Mouse (Mus musculus) CD4-positive, CD25-positive, alpha-beta regulatory T cell, adult 2 months (primary cell): ENCODE measurements around the gene Prss57.
"Not testable (repeated sequence)": the region's sequence is repeated elsewhere in the genome, so short reads cannot be mapped to it uniquely, and the experiment has no call there.

Source experiments
- DNase-seq: peaks from one replicate; pipeline ENCODE4 v3.0.0-alpha.2; 2012; ENCODE audit warnings: low read depth, low spot score

The Prss57 gene

DNA sequence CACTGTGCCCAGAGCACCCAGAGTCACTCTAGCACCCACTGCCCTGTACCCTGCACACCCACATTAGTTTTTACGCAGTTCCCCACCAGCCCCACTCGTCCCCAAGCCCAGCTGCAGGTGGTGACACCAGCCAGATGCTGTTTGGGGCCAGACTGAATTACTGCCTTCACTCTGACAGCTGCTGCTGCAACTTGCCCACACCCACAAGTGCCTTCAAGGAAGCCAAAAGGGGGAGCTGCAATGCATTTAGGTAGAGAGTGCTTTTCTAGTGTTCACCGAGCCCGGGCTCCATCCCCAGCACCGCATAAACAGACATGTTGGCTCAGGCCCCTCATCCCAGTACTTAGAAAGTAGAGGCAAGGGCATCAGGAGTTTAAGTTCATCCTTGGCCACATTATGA is 8.8 kb downstream of the Prss57 start:
- DNase-seq: no peak

DNA sequence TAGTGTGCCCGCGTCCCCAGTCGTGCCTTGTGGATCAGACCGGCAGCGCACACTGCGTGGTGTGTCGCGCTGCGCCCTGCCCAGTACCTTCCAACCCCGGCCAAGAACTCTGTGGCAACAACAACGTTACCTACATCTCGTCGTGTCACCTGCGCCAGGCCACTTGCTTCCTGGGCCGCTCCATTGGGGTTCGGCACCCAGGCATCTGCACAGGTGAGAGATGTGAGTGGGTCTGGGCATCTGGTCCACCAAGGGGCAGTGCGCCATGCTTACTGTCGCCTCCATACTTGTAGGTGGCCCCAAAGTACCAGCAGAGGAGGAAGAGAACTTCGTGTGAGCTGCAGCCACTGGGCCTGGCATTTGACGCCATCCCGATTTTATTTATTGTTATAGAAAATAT is 9.6 kb downstream of the Prss57 start:
- DNase-seq: no peak

DNA sequence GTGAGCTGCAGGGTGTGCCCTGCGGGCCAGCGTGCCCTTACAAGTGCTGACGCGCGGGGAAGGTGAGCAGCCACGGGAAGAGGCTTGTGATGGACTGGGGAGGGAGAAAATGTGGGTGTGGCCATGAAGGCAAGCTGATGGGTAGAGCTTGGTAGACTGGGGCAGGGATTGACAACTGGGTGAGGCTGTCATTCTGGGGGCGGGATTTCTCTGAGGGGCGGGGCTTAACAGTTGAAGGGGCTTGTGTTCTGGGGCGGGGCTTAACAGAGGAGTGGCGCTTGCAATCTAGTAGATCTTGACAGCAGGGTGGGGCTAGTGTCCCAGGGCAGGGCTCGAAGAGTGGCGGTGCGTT is 10.1 kb downstream of the Prss57 start:
- DNase-seq: no peak

DNA sequence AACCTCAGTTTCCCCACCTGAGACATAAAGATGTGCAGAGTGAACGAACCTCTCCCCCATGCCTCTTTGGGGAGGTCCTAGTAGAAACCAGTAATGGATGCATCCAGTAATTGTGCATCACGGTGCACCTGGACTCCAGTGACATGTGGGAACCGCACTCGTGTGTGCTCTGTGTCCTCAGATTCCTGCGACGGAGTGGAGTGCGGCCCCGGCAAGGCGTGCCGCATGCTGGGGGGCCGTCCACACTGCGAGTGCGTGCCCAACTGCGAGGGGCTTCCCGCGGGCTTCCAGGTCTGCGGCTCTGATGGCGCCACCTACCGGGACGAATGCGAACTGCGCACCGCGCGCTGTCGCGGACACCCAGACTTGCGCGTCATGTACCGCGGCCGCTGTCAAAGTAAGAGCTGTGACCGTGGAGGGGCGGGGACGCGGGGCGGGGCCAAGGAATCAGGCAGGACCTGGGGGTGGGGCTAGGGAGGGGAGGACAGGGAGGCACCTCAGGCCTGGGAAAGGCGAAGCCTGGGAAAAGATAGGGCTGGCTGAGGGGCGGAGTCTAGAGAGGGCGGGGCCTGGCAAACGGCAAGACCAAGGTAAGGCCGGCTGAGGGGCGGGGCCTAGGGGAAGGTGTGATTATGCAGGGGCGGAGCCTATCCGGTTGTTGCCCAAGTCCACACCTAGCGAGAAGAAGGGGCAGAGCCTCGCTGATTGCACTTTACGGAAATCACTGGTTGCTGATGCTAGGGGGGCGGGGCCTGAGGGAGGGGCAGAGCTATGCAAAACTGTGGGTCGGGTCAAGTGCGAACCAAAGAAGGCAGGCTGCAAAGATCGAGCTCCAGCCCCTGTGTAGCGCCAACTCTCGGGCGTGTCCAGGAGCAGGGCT is 10.7 kb downstream of the Prss57 start:
- DNase-seq: peak; percentile 96

DNA sequence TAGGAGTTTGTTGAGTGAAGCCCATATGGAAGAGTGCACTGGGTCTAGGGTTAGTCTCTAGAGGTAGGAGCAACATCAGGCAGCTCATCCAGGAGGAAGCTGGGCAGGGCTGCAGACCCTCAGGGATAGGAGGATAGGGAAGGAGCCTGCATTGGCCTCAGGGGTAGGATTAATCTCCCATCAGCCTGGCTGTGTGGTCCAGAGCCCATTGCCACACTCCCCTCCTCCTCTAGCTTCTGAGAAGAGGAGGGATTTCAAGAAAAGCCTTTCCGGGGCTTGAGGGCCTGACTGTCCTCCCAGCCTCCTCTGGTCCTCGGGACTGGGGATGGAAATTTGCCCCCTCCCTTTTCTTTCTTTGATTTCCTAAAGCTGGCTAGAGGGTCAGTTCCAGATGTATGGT is 11.6 kb downstream of the Prss57 start:
- no peak for DNase-seq

DNA sequence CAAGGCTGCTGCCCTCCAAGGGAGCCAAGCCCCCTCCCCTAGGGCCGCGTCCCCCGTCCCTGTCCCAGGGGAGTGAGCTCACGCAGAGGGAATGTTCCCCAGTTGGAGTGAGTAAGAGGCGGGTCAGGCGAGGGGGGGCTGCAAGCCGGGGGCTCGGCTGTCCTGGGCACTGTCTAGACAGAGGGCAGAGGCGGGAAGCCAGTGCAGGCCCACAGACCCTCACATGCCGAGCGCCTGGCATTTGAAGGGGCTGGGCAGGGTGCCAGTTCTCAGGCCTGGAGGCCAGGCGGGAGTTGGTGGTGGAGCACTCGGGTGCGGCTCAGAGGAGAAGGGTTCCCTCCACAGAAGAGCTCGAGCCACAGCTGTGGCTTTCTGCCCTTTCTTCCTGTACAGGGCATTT is 12.8 kb downstream of the Prss57 start:
- no peak for DNase-seq

DNA sequence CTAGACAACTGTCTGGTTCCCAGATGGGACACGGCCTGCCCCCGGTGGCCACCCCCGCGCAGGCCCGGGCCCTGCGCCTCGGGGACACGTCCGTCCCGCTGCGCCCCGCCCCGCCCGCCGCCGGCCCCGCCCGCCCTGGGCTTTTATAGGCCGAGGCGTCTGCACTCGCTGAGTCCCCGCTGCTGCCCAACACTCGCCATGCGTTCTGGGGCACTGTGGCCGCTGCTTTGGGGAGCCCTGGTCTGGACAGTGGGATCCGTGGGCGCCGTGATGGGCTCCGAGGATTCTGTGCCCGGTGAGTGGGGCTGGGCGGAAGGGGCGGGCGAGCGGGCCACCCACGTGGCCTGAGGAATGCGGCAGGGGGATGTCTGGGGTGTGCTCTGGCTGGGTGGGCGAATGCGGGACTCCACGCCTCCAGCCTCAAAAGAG is 13.6 kb downstream of the Prss57 start, which contains the start of gene Fstl3:
Gene Fstl3, plus strand, starts transcription at position 170 of the 429 bp plus-strand sequence.
- no peak for DNase-seq

DNA sequence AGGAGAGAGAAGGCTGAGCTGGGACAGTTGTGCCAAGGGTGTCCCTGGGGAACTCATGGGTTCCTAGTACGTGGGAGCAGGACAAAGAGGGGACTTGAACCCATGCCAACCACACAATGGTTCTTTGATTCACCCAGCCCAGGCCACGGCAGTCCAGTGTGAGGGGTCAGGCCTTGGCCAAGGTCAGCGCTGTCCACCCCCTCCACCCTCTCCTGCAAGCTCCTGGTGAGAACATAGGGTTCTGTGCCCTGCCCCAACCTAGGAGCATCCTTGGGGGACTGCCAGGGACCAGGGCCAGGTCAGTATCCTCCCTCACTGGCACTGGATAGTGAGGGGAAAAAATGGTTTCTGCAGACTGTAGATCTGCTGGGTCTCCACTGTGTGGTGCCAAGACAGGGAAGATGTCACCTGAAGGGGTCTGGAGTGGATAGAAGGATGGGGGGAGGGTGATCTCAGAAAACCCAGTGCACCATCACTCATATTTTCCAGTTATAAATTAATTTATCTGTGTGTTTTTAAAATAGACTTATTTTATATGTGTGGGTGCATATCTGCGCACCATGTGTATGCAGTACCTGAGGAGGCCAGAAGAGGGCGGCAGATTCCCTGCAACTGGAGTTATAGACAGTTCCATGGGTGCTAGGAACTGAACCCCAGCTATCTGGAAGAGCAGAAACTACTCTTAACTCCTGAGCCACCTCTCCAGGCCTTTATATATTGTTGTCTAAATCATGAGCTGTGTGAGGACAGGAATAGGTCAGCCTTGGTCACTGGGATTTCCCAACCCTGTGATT is 16.1 kb downstream of the Prss57 start:
- no peak for DNase-seq

DNA sequence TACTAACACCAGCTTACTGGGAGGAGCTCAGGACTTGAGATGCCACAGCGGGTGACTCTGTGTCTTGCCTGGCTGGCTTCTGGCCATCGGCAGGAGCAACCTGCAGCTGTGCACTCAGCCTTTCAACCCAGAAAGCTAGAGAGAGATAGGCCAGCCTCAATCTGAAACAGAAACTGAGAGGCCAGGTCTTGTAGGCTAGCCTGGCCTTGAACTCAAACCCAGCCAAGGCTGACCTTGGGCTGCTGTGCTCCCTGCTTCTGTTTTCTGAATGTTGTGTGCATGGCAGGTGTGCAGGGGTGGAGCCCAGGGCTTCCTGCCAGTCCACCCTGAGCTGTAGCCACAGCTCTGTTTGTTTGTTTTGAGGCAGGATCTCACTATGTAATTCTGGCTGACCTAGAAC is 17.6 kb downstream of the Prss57 start:
- DNase-seq: no peak

DNA sequence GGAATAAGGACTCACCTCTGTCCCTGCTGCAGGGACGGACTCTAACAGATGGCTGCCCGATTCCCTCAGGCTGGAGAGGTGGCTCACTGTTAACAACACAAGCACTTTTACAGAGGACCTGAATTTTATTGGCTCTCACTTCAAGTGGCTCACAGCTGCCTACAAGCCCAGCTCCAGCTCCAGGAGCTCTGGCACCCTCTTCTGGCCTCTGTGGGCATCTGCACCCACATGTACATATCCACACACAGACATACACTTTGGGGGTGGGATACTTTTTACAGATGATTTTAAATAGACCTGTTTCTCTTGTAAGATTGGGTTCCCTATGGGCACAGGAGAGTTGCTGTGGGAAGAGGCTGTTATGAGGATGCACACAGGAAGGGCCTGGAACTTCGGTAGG is 18.4 kb downstream of the Prss57 start:
- DNase-seq: no peak

DNA sequence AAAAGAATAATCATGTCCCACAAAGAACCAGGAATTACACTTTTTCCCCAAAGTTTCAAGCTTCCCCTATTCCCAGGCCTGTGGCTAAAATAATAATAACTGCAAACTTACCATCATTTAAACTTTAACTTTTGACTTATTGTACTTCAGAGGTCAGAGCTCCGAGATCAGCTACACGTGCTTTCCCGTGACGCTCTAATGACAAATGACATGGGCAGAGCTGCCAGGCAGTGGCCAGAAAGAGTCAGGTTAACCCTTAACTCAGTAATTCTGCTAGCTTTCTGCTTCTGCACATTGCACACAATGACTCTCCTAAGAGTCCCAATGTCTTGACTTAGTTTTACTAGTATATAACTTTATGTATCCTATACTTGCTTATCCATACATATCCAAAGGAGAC is 21.4 kb downstream of the Prss57 start:
- DNase-seq: no peak

DNA sequence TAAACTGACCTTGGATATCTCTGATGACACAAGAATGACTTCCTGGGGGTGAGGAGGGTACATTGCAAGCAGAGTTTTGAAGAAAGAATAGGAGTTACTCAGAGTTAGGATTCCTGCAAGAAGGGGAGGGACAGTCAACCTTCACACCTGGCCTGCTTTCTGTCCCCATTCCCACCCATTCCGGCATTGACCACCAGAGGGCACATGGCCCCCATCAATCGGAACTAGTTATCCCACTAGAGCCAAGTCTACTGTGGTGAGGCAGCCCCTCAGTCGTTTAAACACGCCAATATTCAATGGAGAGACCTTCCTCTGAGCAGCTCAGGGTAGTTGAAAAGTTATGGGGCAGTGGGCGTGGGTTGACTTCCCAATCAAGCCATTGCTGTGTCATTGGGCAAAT is 22.4 kb downstream of the Prss57 start:
- DNase-seq: peak; percentile 75

DNA sequence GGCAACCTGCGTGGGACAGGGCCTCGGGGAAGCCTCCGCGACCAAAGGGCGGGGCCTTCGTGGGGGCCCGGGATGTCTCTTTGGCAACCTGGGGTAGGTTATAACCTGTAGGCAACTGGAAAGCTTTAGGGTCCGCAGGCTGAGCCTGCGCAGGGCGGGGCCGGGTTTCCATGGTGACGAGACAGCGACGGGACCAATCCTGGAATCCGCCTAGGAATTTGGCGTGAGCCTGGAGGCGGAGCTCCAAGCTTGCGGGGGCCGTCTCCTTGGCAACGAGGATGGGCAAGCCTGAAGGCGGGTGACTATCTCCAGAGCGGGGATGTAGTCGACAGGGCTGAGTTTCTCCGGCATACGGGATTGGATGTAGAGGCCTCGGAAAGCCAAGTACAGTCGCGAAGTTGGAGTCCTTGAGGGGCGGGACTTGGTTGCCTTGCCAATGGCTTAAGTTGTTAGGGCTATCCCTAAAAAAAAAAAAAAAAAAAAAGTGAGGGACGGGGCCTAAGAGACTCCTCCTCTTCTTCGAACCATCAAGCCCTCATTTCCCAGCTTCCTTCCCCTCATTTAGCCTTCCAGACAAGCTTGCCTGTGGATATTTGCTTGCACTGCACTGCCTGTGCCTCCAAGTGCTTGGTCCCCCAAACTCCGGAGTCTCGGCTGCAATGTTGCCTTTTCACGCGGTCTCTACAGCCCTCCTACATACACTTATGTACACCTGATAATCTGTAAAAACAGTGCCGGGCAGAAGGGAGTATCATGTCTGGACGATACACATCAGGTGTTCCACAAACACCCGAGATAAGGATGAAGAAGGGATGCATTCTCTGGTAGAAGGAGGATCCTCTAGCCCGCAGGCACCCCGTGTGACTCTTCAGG is 23.2 kb downstream of the Prss57 start:
- DNase-seq: peak; percentile 80

DNA sequence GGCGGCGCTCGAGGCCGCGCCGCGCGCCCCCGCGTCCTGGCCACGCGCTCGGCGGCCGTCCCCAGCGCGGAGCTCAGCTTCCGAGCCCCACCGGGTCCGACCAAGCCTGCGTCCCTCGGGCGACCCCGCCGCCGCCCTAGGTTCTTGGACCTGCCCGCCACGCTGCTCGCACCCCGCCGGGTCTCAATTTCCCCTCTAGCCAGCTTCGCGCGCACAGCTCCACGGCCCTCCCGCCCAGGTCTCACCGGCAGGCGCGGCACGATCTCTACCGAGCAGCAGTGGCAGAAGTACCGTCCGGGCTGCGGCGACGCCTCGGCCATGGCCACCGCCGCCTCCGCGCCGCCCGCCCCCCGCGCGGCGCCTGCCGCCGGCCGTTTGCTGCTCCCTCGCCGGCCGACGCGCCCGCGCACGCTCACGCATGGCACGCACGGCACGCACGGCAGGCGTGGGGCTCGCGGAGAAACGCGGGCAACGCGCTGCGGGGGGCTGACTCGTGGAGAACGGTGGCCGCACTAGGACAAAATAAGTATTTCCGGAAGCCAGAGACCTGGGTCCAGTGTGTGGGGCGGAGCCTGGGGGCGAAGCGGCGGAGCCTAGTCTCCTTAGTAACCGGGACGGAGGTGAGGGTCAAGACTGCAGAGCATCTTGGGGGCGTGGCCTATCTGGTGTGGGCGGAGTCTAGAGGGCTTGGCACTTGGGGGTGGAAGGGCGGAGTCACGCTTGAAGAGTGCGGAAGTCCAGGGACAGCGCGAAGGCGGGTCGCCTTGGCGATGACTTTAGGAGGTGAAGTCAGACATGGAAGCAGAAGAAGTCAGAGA is 24.0 kb downstream of the Prss57 start, which contains the start of gene Rnf126:
Gene Rnf126, minus strand, starts transcription at position 445 of the 818 bp plus-strand sequence.
- peak; percentile 99 for DNase-seq

DNA sequence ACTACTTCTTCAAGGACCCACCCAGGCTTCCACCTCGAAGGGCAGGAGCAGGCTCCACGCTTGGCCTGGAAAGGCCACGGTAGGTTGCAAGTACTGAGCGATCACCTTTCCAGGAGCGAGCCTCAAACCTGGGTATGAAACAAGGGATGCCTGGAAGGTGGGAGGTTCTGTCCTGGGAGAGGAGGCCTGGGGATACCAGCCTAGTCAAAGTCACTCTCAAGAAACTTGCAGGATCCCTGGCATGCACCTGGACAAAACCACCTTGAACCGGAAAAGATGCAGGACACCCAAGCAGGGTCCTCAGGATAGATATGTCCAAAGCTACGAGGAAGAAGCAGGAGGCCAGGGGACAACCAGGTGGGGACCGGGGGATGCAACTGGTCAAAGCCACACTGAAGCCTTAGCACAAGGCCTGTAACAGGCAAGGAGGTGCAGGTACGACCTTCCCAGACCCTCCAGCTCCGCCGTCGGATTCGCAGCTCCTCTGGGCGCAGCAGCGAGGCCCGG is 24.7 kb downstream of the Prss57 start:
- no peak for DNase-seq

DNA sequence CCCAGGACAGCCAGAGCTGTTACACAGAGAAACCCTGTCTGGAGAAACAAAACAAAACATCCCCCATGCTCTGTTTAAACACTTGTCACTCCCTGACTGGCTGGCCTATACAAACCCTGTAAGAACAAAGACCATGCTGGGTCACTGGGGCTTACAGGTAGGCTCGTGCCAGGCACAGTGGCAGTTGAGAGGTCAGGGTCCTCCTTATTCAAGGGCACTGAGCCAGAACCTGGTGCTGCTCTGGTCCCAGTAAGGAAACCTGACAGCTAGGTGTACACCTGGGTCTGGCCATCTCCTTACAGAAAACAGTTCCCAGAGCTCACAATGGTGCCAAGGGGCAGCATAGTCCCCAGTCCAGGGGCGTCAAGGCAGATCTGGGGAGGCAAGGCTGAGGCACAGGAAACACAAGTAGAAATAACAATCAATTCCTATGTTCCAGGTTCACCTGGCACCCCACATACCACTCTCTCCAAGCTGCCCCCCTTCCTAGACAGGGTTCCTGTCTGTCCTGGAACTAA is 25.5 kb downstream of the Prss57 start:
- DNase-seq: no peak

DNA sequence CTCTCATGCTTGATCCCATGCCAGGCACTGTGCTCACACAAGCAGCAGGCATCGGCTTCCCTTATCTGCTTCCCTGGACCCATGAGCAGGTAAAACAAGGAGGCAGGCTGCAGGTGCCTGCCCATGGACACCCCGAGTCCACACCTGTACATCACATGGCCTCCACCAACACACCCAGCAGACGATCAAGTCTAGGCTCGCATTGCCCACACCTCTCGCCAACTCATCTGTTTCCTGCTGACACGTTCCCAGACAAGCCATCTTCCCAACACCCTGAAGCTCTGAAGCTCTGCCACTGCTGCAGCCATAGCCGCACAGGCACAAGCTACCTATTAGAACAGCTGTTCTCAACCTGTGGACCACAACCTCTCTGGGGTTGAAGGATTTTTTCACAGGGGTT is 26.5 kb downstream of the Prss57 start:
- no peak for DNase-seq

DNA sequence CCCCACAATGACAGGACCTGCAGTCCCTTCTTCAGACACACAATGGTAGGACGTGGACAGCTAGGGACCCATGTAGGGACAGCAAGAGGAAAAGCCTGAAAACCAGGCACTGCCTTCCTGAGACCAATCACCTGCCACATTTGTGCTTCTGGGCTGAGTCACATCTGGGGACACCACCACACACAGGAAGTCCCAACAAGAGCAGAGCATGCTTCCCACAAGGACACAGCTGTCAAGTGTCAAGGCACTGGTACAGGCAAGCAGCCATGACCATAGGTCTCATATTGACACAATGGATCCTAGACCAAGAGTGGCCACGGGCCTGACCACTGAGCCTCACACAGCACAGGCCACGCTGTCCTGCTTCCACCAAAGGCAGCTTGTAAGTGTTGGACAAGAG is 27.9 kb downstream of the Prss57 start:
- DNase-seq: no peak

DNA sequence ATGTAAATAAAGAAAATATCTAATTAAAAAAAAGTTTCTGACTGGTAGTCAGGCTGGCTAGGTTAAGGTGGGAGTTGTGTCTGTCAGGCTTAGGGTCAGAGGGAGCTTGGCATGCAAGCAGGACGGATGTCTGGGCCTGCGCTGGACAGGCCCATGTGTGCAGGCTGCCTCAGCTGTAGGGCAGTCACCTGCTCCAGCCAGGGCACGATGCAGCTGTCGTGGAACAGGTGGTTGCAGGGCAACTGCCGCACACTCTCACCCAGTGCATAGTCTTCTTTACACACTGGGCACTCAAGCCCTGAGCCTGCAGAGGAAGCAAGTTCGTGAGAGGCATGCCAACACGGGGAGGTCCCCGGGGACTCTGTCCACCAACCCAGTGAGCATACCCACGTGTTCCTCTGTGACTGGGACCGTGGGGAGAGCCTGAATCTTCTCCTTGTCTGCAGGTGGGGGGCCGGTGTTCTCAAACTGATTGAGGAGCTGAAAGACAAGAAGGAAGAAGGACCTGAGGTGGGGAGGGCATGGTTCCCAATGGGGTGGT is 30.1 kb downstream of the Prss57 start:
- DNase-seq: no peak

DNA sequence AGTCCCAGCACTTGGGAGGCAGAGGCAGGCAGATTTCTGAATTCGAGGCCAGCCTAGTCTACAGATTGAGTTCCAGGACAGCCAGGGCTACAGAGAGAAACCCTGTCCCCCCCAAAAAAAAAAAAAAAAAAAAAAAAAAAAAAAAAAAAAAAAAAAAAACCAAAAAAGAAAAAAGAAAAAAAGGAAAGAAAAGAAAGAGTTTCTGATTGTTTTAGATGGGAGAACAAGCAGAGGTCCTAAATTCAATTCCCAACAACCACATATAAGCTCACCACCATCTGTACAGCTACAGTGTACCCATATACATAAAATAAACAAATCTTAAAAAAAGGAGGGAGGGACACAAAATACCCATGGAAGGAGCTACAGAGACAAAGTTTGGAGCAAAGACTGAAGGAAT is 31.1 kb downstream of the Prss57 start:
- DNase-seq: not testable (repeated sequence)
